Mouse (Mus musculus) neural tube, embryonic 12.5 days (tissue): ENCODE measurements at regions not wholly inside any gene's neighbourhood (a gene's known extent, or its start where the extent isn't known, plus 50 kb on each side); places are given as distances from the start of the nearest gene placed in this dataset.

Experiments
- ATAC-seq: fragments of 200-750 bp; cut with Nextera tagmentation; 2 replicates; pipeline ENCODE4 v1.8.0; 2017; ENCODE audit warnings: low read depth, mild to moderate bottlenecking, moderate TSS enrichment, moderate library complexity; ENCODE audit not compliant: low FRiP score
- H3K27ac ChIP-seq: fragments of 300-500 bp; sonication (generic); 2 replicates; pipeline ENCODE4 v1.5.1; 2016
- H3K27me3 ChIP-seq: fragments of 300-500 bp; sonication (generic); replicated peaks from 2 replicates; pipeline ENCODE4 v1.6.1; 2016; ENCODE audit warnings: mild to moderate bottlenecking
- H3K36me3 ChIP-seq: fragments of 300-500 bp; sonication (generic); 2 replicates; pipeline ENCODE4 v1.6.1; 2016; ENCODE audit warnings: mild to moderate bottlenecking
- H3K4me1 ChIP-seq: fragments of 300-500 bp; sonication (generic); 2 replicates; pipeline ENCODE4 v1.6.1; 2016
- H3K4me2 ChIP-seq: fragments of 300-500 bp; sonication (generic); replicated peaks from 2 replicates; pipeline ENCODE4 v1.6.1; 2016; ENCODE audit warnings: mild to moderate bottlenecking
- H3K4me3 ChIP-seq: fragments of 300-500 bp; sonication (generic); 2 replicates; pipeline ENCODE4 v1.5.1; 2016
- H3K9ac ChIP-seq: fragments of 300-500 bp; sonication (generic); 2 replicates; pipeline ENCODE4 v1.6.1; 2016; ENCODE audit warnings: mild to moderate bottlenecking
- H3K9me3 ChIP-seq: fragments of 300-500 bp; sonication (generic); 2 replicates; pipeline ENCODE4 v1.6.1; 2016; ENCODE audit warnings: mild to moderate bottlenecking
- WGBS: fragments of 180-500 bp; shearing (Covaris S2); methylation state at CpG from one replicate; pipeline ENCODE4 v1.1.7; 2016; 5-methylcytosine and 5-hydroxymethylcytosine counted together

- H3K4me2 ChIP-seq: no peak overlapping the region
- WGBS: 42% methylated on average over 9 of the region's 9 CpGs
- H3K9ac ChIP-seq: no peak overlapping the region
- H3K4me1 ChIP-seq: no peaks in the 10 kb centered on the region
- H3K36me3 ChIP-seq: no peaks in the 10 kb centered on the region
- no peaks in the 10 kb centered on the region for H3K27me3 ChIP-seq
- no peak overlapping the region for H3K4me3 ChIP-seq
- H3K27ac ChIP-seq: no peak overlapping the region
- H3K9me3 ChIP-seq: no peaks in the 10 kb centered on the region
- no peak for ATAC-seq
Measured at GRCm38 (mm10) chr16:5829071-5829470, 56.1 kb upstream of the Rbfox1 start.

- Histone ChIP-seq H3K4me1 (no peaks in the 10 kb centered on the region), H3K9me3 (no peaks in the 10 kb centered on the region)
- no peak for ATAC-seq
Measured at GRCm38 (mm10) chr16:5823316-5823715, 61.8 kb upstream of the Rbfox1 start.

GRCm38 (mm10) chr16:5817166-5817565 lies 68.0 kb upstream of the Rbfox1 start:
- H3K27me3 ChIP-seq: no peaks in the 10 kb centered on the region
- H3K9me3 ChIP-seq: no peaks in the 10 kb centered on the region
- H3K36me3 ChIP-seq: no peaks in the 10 kb centered on the region
- H3K27ac ChIP-seq: no peak overlapping the region
- 31% methylated on average over 3 of the region's 3 CpGs for WGBS
- no peak overlapping the region for H3K4me3 ChIP-seq
- no peak overlapping the region for H3K4me2 ChIP-seq
- H3K4me1 ChIP-seq: no peaks in the 10 kb centered on the region
- no peak overlapping the region for H3K9ac ChIP-seq
- ATAC-seq: no peak

More at GRCm38 (mm10) chr16:5823316-5823715, 61.8 kb upstream of the Rbfox1 start:
- H3K4me3 ChIP-seq: no peak overlapping the region
- no peak overlapping the region for H3K27ac ChIP-seq
- H3K4me2 ChIP-seq: no peak overlapping the region
- no peak overlapping the region for H3K9ac ChIP-seq
- WGBS: 64% methylated on average over 1 of the region's 1 CpGs
- no peaks in the 10 kb centered on the region for H3K27me3 ChIP-seq
- no peaks in the 10 kb centered on the region for H3K36me3 ChIP-seq

- no peak for ATAC-seq
- Histone ChIP-seq H3K27me3 (no peaks in the 10 kb centered on the region), H3K4me2 (no peak overlapping the region), H3K4me3 (no peak overlapping the region), H3K9me3 (no peaks in the 10 kb centered on the region), H3K36me3 (no peaks in the 10 kb centered on the region), H3K9ac (no peak overlapping the region), H3K4me1 (no peaks in the 10 kb centered on the region), H3K27ac (no peak overlapping the region)
- WGBS: 50% methylated on average over 2 of the region's 2 CpGs
Measured at GRCm38 (mm10) chr16:5812245-5812820, 72.8 kb upstream of the Rbfox1 start.

GRCm38 (mm10) chr16:5811654-5811992 lies 73.5 kb upstream of the Rbfox1 start:
- no peaks in the 10 kb centered on the region for H3K4me1 ChIP-seq
- 45% methylated on average over 2 of the region's 2 CpGs for WGBS
- no peaks in the 10 kb centered on the region for H3K9me3 ChIP-seq
- no peaks in the 10 kb centered on the region for H3K27me3 ChIP-seq
- no peak overlapping the region for H3K4me2 ChIP-seq
- no peak overlapping the region for H3K9ac ChIP-seq
- H3K36me3 ChIP-seq: no peaks in the 10 kb centered on the region
- no peak for ATAC-seq
- no peak overlapping the region for H3K27ac ChIP-seq
- H3K4me3 ChIP-seq: no peak overlapping the region

GRCm38 (mm10) chr16:5810986-5811653 lies 74.0 kb upstream of the Rbfox1 start:
- no peak for ATAC-seq

GRCm38 (mm10) chr16:5798188-5798587 lies 87.0 kb upstream of the Rbfox1 start:
- H3K36me3 ChIP-seq: no peaks in the 10 kb centered on the region
- H3K4me2 ChIP-seq: no peak overlapping the region
- WGBS: 64% methylated on average over 7 of the region's 7 CpGs
- no peaks in the 10 kb centered on the region for H3K27me3 ChIP-seq
- no peak overlapping the region for H3K9ac ChIP-seq
- no peaks in the 10 kb centered on the region for H3K9me3 ChIP-seq
- ATAC-seq: no peak
- H3K4me3 ChIP-seq: no peak overlapping the region
- no peak overlapping the region for H3K27ac ChIP-seq
- no peaks in the 10 kb centered on the region for H3K4me1 ChIP-seq

More at GRCm38 (mm10) chr16:5810986-5811653, 74.0 kb upstream of the Rbfox1 start:
- no peaks in the 10 kb centered on the region for H3K36me3 ChIP-seq
- H3K9ac ChIP-seq: no peak overlapping the region
- no peak overlapping the region for H3K27ac ChIP-seq
- no peak overlapping the region for H3K4me2 ChIP-seq
- H3K4me1 ChIP-seq: no peaks in the 10 kb centered on the region
- H3K4me3 ChIP-seq: no peak overlapping the region
- H3K27me3 ChIP-seq: no peaks in the 10 kb centered on the region
- H3K9me3 ChIP-seq: no peaks in the 10 kb centered on the region
- 53% methylated on average over 10 of the region's 10 CpGs for WGBS

GRCm38 (mm10) chr16:5792216-5792615 lies 92.9 kb upstream of the Rbfox1 start:
- Histone ChIP-seq H3K9ac (no peak overlapping the region), H3K4me1 (no peaks in the 10 kb centered on the region), H3K4me3 (no peak overlapping the region), H3K27ac (no peak overlapping the region), H3K36me3 (no peaks in the 10 kb centered on the region), H3K27me3 (no peaks in the 10 kb centered on the region), H3K4me2 (no peak overlapping the region), H3K9me3 (no peaks in the 10 kb centered on the region)
- ATAC-seq: no peak
- WGBS: 47% methylated on average over 1 of the region's 1 CpGs

- Histone ChIP-seq H3K4me2 (no peak overlapping the region), H3K27me3 (no peaks in the 10 kb centered on the region), H3K4me3 (no peak overlapping the region), H3K9me3 (no peaks in the 10 kb centered on the region), H3K27ac (no peak overlapping the region), H3K9ac (no peak overlapping the region), H3K4me1 (no peaks in the 10 kb centered on the region), H3K36me3 (no peaks in the 10 kb centered on the region)
- ATAC-seq: no peak
- WGBS: 87% methylated on average over 3 of the region's 3 CpGs
Measured at GRCm38 (mm10) chr16:5790161-5790560, 95.0 kb upstream of the Rbfox1 start.

- Histone ChIP-seq H3K36me3 (no peaks in the 10 kb centered on the region), H3K4me3 (no peak overlapping the region), H3K27ac (no peak overlapping the region), H3K4me2 (no peak overlapping the region), H3K9ac (no peak overlapping the region), H3K9me3 (no peaks in the 10 kb centered on the region), H3K27me3 (no peaks in the 10 kb centered on the region), H3K4me1 (no peaks in the 10 kb centered on the region)
- no peak for ATAC-seq
Measured at GRCm38 (mm10) chr16:5787206-5787605, 97.9 kb upstream of the Rbfox1 start.

GRCm38 (mm10) chr16:5766771-5767421 lies 118.3 kb upstream of the Rbfox1 start:
- Histone ChIP-seq H3K9me3 (no peaks in the 10 kb centered on the region), H3K27ac (no peak overlapping the region), H3K4me2 (no peak overlapping the region), H3K4me1 (no peaks in the 10 kb centered on the region), H3K9ac (no peak overlapping the region), H3K4me3 (no peak overlapping the region), H3K27me3 (no peaks in the 10 kb centered on the region), H3K36me3 (no peaks in the 10 kb centered on the region)
- no peak for ATAC-seq
- WGBS: 69% methylated on average over 19 of the region's 19 CpGs

GRCm38 (mm10) chr16:5765143-5765542 lies 120.0 kb upstream of the Rbfox1 start:
- ATAC-seq: no peak
- no peak overlapping the region for H3K9ac ChIP-seq
- WGBS: 40% methylated on average over 4 of the region's 4 CpGs
- no peak overlapping the region for H3K4me2 ChIP-seq
- no peaks in the 10 kb centered on the region for H3K9me3 ChIP-seq
- H3K27me3 ChIP-seq: no peaks in the 10 kb centered on the region
- no peak overlapping the region for H3K27ac ChIP-seq
- H3K36me3 ChIP-seq: no peaks in the 10 kb centered on the region
- H3K4me1 ChIP-seq: no peaks in the 10 kb centered on the region
- no peak overlapping the region for H3K4me3 ChIP-seq

- H3K9ac ChIP-seq: no peak overlapping the region
- H3K4me2 ChIP-seq: no peak overlapping the region
- H3K27ac ChIP-seq: no peak overlapping the region
- no peak for ATAC-seq
- H3K4me1 ChIP-seq: no peaks in the 10 kb centered on the region
- WGBS: 86% methylated on average over 4 of the region's 4 CpGs
- no peak overlapping the region for H3K4me3 ChIP-seq
- H3K36me3 ChIP-seq: no peaks in the 10 kb centered on the region
- H3K9me3 ChIP-seq: no peaks in the 10 kb centered on the region
- no peaks in the 10 kb centered on the region for H3K27me3 ChIP-seq
Measured at GRCm38 (mm10) chr16:5760821-5761220, 124.3 kb upstream of the Rbfox1 start.
